Mouse (Mus musculus) thymus, adult 2 months (tissue): ENCODE measurements around the gene Nop2. TPM values are rescaled to one million over a fixed set of nuclear protein-coding genes. Genes with fewer than 3 reads are reported as not detected.

Experiments used
- DNase-seq: peaks from one replicate; pipeline ENCODE4 v3.0.0; 2021
- H3K27ac ChIP-seq: fragments of 200-500 bp; 2 replicates; pipeline ENCODE4 v1.5.1; 2012; ENCODE audit warnings: low read length, control low read depth; ENCODE audit not compliant: control insufficient read depth, insufficient read depth
- H3K27me3 ChIP-seq: fragments of 200-500 bp; 2 replicates; pipeline ENCODE4 v1.6.1; 2012; ENCODE audit warnings: mild to moderate bottlenecking, low read length, moderate library complexity, mixed read lengths; ENCODE audit not compliant: control insufficient read depth, insufficient read depth
- H3K36me3 ChIP-seq: fragments of 200-500 bp; 2 replicates; pipeline ENCODE4 v1.6.1; 2012; ENCODE audit warnings: mild to moderate bottlenecking, low read length, moderate library complexity; ENCODE audit not compliant: control insufficient read depth, insufficient read depth
- H3K4me1 ChIP-seq: fragments of 200-500 bp; replicated peaks from 2 replicates; pipeline ENCODE4 v1.6.1; 2012; ENCODE audit warnings: low read length; ENCODE audit not compliant: control insufficient read depth, insufficient read depth
- H3K4me3 ChIP-seq: fragments of 200-500 bp; 2 replicates; pipeline ENCODE4 v1.5.1; 2012; ENCODE audit warnings: mild to moderate bottlenecking, low read length, control low read depth, moderate library complexity; ENCODE audit not compliant: control insufficient read depth, insufficient read depth
- CTCF ChIP-seq: fragments of 200-500 bp; IDR thresholded peaks from 2 replicates; pipeline ENCODE4 v1.5.1; 2012; ENCODE audit warnings: mild to moderate bottlenecking, control low read depth, low read length, moderate library complexity, borderline replicate concordance; ENCODE audit not compliant: control insufficient read depth, poor library complexity, insufficient read depth; ENCODE audit errors: extremely low read depth
- POLR2A ChIP-seq: fragments of 200-500 bp; IDR thresholded peaks from 2 replicates; pipeline ENCODE4 v1.6.1; 2012; ENCODE audit warnings: mild to moderate bottlenecking, low read length, control low read depth, moderate library complexity; ENCODE audit not compliant: control insufficient read depth, poor library complexity, insufficient read depth; ENCODE audit errors: extremely low read depth
- WGBS: fragments of 180-500 bp; shearing (Covaris S2); methylation state at CpG from one replicate; pipeline ENCODE4 v1.1.7; 2018; 5-methylcytosine and 5-hydroxymethylcytosine counted together
- polyA plus RNA-seq: library from polyadenylated mRNA; depleted of rRNA; stranded (reverse); fragments of >200 nt; gene quantifications from 2 replicates; pipeline ENCODE4 v1.2.3, GENCODE M21; 2012; rRNA removed

Gene Nop2
- polyA plus RNA-seq, result 26.4 and 28.6 TPM in 2 replicates

- peak; percentile 86 for DNase-seq
- H3K36me3 ChIP-seq, result peaks cover 23% of the 10 kb centered on the region
- TF ChIP-seq CTCF, result 0 out of 2 replicates have a peak, but pooled peaks have one; percentile 37
- peak; percentile 59; the same call in 1 of the 2 replicates for TF ChIP-seq POLR2A
- under 1% methylated on average over 66 of the region's 66 CpGs for WGBS
- H3K4me1 ChIP-seq, result peaks cover 13% of the 10 kb centered on the region
- peak within 1 kb of the TSS; percentile 77 for H3K4me3 ChIP-seq
- H3K27me3 ChIP-seq, result no peaks in the 10 kb centered on the region
- peak within 1 kb of the TSS; percentile 57 for H3K27ac ChIP-seq
Measured at GRCm38 (mm10) chr6:125131302-125132156, at the start of gene Nop2. Gene Nop2 (plus strand): TSS chr6:125131909.

GRCm38 (mm10) chr6:125082801-125083386, 48.8 kb upstream of the Nop2 start:
- no peaks in the 10 kb centered on the region for H3K27me3 ChIP-seq
- 94% methylated on average over 7 of the region's 7 CpGs for WGBS
- H3K36me3 ChIP-seq, result peaks cover 3% of the 10 kb centered on the region; the same call in 1 of the 2 replicates
- H3K27ac ChIP-seq, result no peak overlapping the region
- no peak for TF ChIP-seq POLR2A
- no peak for TF ChIP-seq CTCF
- DNase-seq, result no peak
- H3K4me1 ChIP-seq, result no peaks in the 10 kb centered on the region; the same call in 1 of the 2 replicates
- no peak overlapping the region for H3K4me3 ChIP-seq

GRCm38 (mm10) chr6:125084424-125084823, 47.3 kb upstream of the Nop2 start:
- Histone ChIP-seq H3K27ac (no peak overlapping the region), H3K36me3 (peaks cover 3% of the 10 kb centered on the region; the same call in 1 of the 2 replicates), H3K4me3 (no peak overlapping the region), H3K27me3 (no peaks in the 10 kb centered on the region), H3K4me1 (peaks cover 2% of the 10 kb centered on the region)
- 19% methylated on average over 4 of the region's 4 CpGs for WGBS
- TF ChIP-seq POLR2A (no peak), CTCF (no peak)
- peak; percentile 73 for DNase-seq

- 91% methylated on average over 3 of the region's 3 CpGs for WGBS
- Histone ChIP-seq H3K4me3 (no peak overlapping the region), H3K36me3 (no peaks in the 10 kb centered on the region), H3K27ac (no peak overlapping the region), H3K4me1 (peaks cover 26% of the 10 kb centered on the region), H3K27me3 (no peaks in the 10 kb centered on the region)
- no peak for TF ChIP-seq POLR2A
- TF ChIP-seq CTCF, result no peak
- no peak for DNase-seq
Measured at GRCm38 (mm10) chr6:125087937-125088336, 43.8 kb upstream of the Nop2 start.

GRCm38 (mm10) chr6:125088561-125089321, 43.0 kb upstream of the Nop2 start:
- DNase-seq, result no peak
- WGBS, result 23% methylated on average over 20 of the region's 20 CpGs
- Histone ChIP-seq H3K27me3 (no peaks in the 10 kb centered on the region), H3K36me3 (no peaks in the 10 kb centered on the region), H3K4me1 (peaks cover 26% of the 10 kb centered on the region), H3K4me3 (no peak overlapping the region), H3K27ac (no peak overlapping the region)
- TF ChIP-seq CTCF (no peak), POLR2A (no peak)
